ENCODE assay signal across 27 mouse cellular contexts in the genomic region with DNA sequence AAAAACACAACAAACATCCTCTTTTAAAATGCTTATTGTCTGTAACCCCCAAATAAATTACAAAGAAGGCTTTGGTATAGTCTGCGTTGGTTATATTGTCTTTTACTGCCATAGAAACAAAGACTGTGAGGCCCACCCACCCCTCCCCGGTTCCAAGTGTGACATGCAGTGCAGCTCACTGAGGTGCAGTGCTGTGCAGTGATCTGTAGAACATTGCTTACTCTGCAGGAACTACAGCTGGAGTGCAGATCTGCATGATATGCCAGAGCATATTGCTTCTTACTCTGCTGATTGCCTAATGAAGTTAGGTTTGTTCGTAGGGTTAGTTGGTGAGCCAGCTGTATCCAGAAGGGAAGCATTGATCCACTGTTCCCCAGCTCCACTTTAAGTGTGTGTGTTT. TPM values are rescaled to one million over a fixed set of nuclear protein-coding genes. Genes with fewer than 3 reads are reported as not detected.
"Had no signal": no experiment of that assay in that cellular context is flagged by ENCODE, and none has a peak within 500 bp of the region (broad histone marks: within the 10 kb centered on the region; RNA-seq: fewer than 3 reads in every experiment).

No protein-coding gene starts in this region.

- H3K9ac ChIP-seq: heart, embryonic 13.5 days; heart, embryonic 15.5 days; hindbrain, embryonic 13.5 days; hindbrain, embryonic 15.5 days; limb, embryonic 12.5 days; liver, embryonic 13.5 days; liver, embryonic 15.5 days had no signal

- ATAC-seq: hindbrain, postnatal 0 days; intestine, embryonic 16.5 days had no signal

- H3K4me3 ChIP-seq: heart, adult 2 months; heart, embryonic 13.5 days; heart, embryonic 15.5 days; hindbrain, embryonic 13.5 days; hindbrain, embryonic 15.5 days; limb, embryonic 10.5 days; limb, embryonic 12.5 days; liver, embryonic 13.5 days; liver, embryonic 15.5 days had no signal

- H3K4me1 ChIP-seq: heart, embryonic 15.5 days; hindbrain, embryonic 13.5 days; limb, embryonic 10.5 days; limb, embryonic 12.5 days; liver, embryonic 13.5 days; liver, embryonic 15.5 days had no signal

- H3K4me2 ChIP-seq: heart, embryonic 11.5 days; heart, embryonic 13.5 days; heart, embryonic 15.5 days; hindbrain, embryonic 13.5 days; hindbrain, embryonic 15.5 days; limb, embryonic 12.5 days; liver, embryonic 11.5 days; liver, embryonic 13.5 days; liver, embryonic 15.5 days had no signal

- H3K27me3 ChIP-seq: heart, embryonic 13.5 days; heart, embryonic 15.5 days; hindbrain, embryonic 13.5 days; hindbrain, embryonic 15.5 days; limb, embryonic 12.5 days; liver, embryonic 13.5 days; liver, embryonic 15.5 days had no signal

- H3K9me3 ChIP-seq: heart, embryonic 13.5 days; heart, embryonic 15.5 days; hindbrain, embryonic 13.5 days; hindbrain, embryonic 15.5 days; limb, embryonic 10.5 days; limb, embryonic 12.5 days; liver, embryonic 13.5 days; liver, embryonic 15.5 days had no signal

- DNase-seq: gastrocnemius, postnatal 14 days; gastrocnemius, postnatal 36 days; heart, adult 11 months; heart, adult 2 months; heart, postnatal 14 days; heart, postnatal 36 days; kidney, adult 11 months; kidney, adult 8-10 months; kidney, postnatal 14 days; kidney, postnatal 36 days; layer of hippocampus, adult 9-11 months; layer of hippocampus, postnatal 36 days; liver; liver, embryonic 13.5 days had no signal

- H3K27ac ChIP-seq: heart, adult 2 months; heart, embryonic 13.5 days; heart, embryonic 15.5 days; hindbrain, embryonic 13.5 days; hindbrain, embryonic 15.5 days; hindbrain, postnatal 0 days; limb, embryonic 10.5 days; limb, embryonic 12.5 days; liver, embryonic 13.5 days; liver, embryonic 15.5 days had no signal

- H3K36me3 ChIP-seq: heart, embryonic 13.5 days; heart, embryonic 15.5 days; hindbrain, embryonic 13.5 days; hindbrain, embryonic 15.5 days; limb, embryonic 10.5 days; limb, embryonic 12.5 days; liver, embryonic 13.5 days; liver, embryonic 15.5 days had no signal

RNA-seq across cellular contexts. Expression of a gene that starts 57.1 kb away (rescaled TPM):
- total RNA-seq: hematopoietic stem cell, adult 5-6 weeks had no signal
- polyA plus RNA-seq: heart, embryonic 11.5 days; hindbrain, embryonic 13.5 days; intestine, embryonic 16.5 days; kidney, embryonic 14.5 days; limb, embryonic 12.5 days; liver, embryonic 11.5 days; liver, embryonic 13.5 days had no signal
